Mouse (Mus musculus) thymus, postnatal 0 days (tissue): ENCODE results near the gene Sf3b6. TPM values are rescaled to one million over a fixed set of nuclear protein-coding genes. Genes with fewer than 3 reads are reported as not detected.
"Not testable (repeated sequence)": the region's sequence is repeated elsewhere in the genome, so short reads cannot be mapped to it uniquely, and the experiment has no call there.

Experiments
- DNase-seq: peaks from one replicate; pipeline ENCODE4 v3.0.0-alpha.2; 2015; ENCODE audit warnings: low spot score
- polyA plus RNA-seq: library from polyadenylated mRNA; unstranded; fragments of >200 nt; fragmentation: Nextera tagmentation; extraction: Ambion mirVana; gene quantifications from 2 replicates; pipeline ENCODE4 v1.2.1, GENCODE M21; 2015

Sf3b6 gene
- 572 and 588 TPM in 2 replicates for polyA plus RNA-seq

GRCm38 (mm10) chr12:4817361-4818101, at the start of gene Sf3b6:
Sf3b6 (plus strand) TSS chr12:4817544.
- peak; percentile 98 for DNase-seq

GRCm38 (mm10) chr12:4768492-4769332, 48.6 kb upstream of the Sf3b6 start, which contains the start of the genes Pfn4 and Fam228b:
Pfn4 (plus strand) TSS chr12:4769022.
Fam228b (minus strand) TSS chr12:4769267.
- DNase-seq = peak; percentile 93

- no peak for DNase-seq
These were observed 48.0 kb upstream of the Sf3b6 start for GRCm38 (mm10) chr12:4769333-4769723.

- peak; percentile 17 for DNase-seq
These were observed 42.3 kb upstream of the Sf3b6 start for GRCm38 (mm10) chr12:4774895-4775587.

GRCm38 (mm10) chr12:4775588-4775949, 41.8 kb upstream of the Sf3b6 start:
- no peak for DNase-seq

- no peak for DNase-seq
These were observed 39.6 kb upstream of the Sf3b6 start for GRCm38 (mm10) chr12:4777734-4778133.

GRCm38 (mm10) chr12:4780245-4780644, 37.1 kb upstream of the Sf3b6 start:
- DNase-seq = no peak

GRCm38 (mm10) chr12:4781270-4781669, 36.1 kb upstream of the Sf3b6 start:
- DNase-seq = no peak

- DNase-seq = not testable (repeated sequence)
These were observed 35.5 kb upstream of the Sf3b6 start for GRCm38 (mm10) chr12:4781725-4782404.

- peak; percentile 46 for DNase-seq
These were observed 33.7 kb upstream of the Sf3b6 start for GRCm38 (mm10) chr12:4783598-4783997.

GRCm38 (mm10) chr12:4784466-4784865, 32.9 kb upstream of the Sf3b6 start:
- peak; percentile 22 for DNase-seq

GRCm38 (mm10) chr12:4788128-4788527, 29.2 kb upstream of the Sf3b6 start:
- DNase-seq = not testable (repeated sequence)

GRCm38 (mm10) chr12:4793718-4794117, 23.6 kb upstream of the Sf3b6 start:
- no peak for DNase-seq

GRCm38 (mm10) chr12:4797471-4797870, 19.9 kb upstream of the Sf3b6 start:
- not testable (repeated sequence) for DNase-seq

GRCm38 (mm10) chr12:4811036-4811435, 6.3 kb upstream of the Sf3b6 start:
- no peak for DNase-seq

GRCm38 (mm10) chr12:4811705-4812104, 5.6 kb upstream of the Sf3b6 start:
- no peak for DNase-seq

GRCm38 (mm10) chr12:4813636-4814035, 3.7 kb upstream of the Sf3b6 start:
- no peak for DNase-seq

GRCm38 (mm10) chr12:4816680-4817360, 524 bp upstream of the Sf3b6 start:
- DNase-seq = no peak

- DNase-seq = no peak
These were observed 9.9 kb downstream of the Sf3b6 start for GRCm38 (mm10) chr12:4827256-4827655.

GRCm38 (mm10) chr12:4836959-4837358, 19.6 kb downstream of the Sf3b6 start:
- no peak for DNase-seq
